Mouse (Mus musculus) heart, adult 18-20 months (tissue): ENCODE measurements around the gene Nbea. TPM values are rescaled to one million over a fixed set of nuclear protein-coding genes. Genes with fewer than 3 reads are reported as not detected.
"Not testable (repeated sequence)": the region's sequence is repeated elsewhere in the genome, so short reads cannot be mapped to it uniquely, and the experiment has no call there.

Experiments
- DNase-seq, 2 experiments: peaks; one replicate each; pipeline ENCODE4 v3.0.0; 2021 to 2022; ENCODE audit warnings: mixed read lengths in 1 of 2
- total RNA-seq, 2 experiments: library from RNA; stranded (reverse); gene quantifications; 2 replicates each; pipeline ENCODE4 v1.2.3; 2021

Nbea gene
- total RNA-seq, 2 experiments from 2014 or later = 11.8 to 14.2 TPM

DNA sequence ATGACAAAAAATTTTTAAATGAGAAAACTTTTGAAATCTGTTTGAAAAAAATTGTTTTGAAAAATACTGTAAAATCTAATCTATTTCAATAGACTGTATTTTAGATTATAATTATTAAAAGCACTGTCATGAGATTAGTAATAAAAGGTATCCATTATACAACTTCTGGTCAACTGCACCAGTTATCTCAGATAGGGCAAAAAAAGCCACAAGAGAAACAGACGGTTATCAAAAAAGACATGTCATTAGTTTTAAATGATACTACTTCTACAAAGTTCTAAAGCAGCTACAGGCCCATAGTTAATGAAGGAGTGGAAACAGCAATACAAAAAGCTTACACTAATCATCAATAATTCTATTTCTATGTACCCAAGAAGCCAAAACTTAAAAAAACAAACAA is 144.0 kb downstream of the Nbea start:
- no peak for DNase-seq

DNA sequence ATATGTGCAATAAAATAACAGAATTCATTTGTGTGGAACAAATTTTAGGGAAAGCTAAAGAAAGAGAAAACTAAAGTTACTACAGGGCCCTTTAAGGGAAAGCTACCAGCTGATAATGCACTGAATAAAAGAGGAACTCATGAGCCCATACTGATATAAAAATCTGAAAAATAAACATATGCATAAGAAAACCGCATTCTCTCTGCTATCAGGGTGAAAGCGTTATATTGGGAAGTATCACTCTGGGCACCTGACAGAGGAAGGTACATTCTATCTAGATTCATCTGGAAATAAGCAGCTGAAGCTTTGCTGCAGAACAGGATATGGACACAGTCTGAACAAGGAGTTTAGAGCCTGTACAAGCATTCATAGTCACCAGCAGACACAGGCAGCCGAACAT is 148.9 kb downstream of the Nbea start:
- no peak for DNase-seq

DNA sequence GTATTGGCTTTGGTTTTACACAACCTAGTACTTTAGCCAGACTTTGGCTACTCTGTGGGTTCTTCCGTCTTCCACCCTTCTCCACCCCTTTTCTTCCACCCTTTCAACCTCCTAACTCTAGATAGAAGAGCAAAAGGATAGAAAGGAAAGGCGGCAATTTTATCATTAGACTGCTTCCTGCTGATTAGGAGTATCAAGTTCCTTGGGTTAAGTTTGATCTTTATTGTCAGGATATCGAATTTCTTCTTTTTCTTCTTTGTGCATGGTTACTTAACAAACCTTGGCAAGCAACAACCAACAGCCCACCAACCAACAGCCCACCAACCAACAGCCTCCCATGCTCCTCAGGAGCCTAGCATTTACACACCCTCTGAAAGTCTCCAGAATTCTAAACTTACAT is 165.0 kb downstream of the Nbea start:
- DNase-seq = no peak

DNA sequence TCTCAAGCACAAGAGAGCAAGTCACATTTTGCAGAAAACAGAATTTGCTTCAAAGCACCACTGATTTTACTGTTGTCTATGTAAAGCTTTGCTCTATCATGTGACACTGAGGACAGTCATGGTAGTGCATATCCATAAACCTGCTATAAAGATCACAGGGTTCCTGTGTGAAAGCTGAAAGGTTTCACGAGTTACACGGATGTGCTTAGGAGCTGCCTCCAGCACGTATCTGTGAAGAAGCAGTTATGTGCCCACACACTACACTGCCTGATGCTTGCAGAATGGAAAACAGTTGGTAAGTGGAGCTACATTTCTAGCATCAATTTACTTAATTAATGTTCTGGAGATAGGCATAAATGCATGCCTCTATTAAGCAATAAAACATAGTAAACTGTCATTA is 172.4 kb downstream of the Nbea start:
- DNase-seq = no peak

DNA sequence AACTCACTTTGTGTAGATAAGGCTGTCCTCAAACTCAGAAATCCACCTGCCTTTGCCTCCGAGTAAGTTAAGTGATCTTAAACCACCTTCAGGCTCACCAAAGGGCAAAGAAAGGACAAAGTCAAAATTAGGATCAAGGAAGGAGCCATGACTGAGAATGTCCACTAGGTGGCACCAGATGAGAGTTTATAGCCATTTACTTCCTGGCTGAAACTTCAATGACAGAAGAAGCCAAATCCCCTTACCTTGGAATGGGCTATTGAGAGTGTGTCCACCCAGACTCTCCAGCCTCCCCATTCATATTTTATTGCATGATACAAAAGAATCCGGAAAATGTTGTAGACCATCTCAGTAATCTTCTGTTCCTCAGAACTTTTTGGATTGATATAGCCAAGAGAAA is 175.5 kb downstream of the Nbea start:
- peak; percentile 43 to 72 for DNase-seq

DNA sequence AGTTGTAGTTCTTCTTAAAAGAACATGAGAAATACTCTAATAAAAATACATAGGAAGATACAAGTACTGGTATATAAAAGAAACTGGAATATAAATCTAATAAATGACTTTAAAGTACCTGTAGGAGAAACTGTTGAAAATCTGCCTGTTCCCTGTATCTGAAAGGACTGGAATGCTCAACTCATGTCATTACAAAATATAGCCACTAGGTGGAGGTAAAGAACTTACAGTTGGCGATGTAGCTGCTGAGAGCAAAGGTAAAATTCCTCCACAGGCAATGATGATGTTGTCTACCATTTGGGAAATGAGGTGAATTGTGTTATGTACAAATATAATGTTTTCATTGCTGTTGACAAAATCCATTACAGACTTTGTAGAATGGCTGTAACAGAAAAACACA is 183.2 kb downstream of the Nbea start:
- peak; percentile 2 to 51 for DNase-seq

DNA sequence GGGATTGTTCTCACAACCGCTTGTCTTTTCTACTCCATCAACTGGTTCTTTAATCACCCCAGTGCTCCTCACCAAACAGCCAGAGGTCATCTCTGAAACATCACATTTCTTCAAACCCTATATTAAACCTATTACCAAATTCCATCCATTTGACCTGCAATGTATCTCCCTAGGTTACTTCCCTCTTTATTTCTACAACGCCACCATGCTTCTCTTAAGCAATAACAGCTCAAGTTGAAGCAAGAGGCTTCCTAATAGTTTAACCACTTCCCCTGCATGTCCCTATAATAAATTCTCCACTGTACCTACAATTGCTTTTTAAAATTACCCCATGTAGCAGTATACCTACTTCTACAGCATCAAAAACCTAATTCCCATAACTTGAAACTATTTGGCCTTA is 205.1 kb downstream of the Nbea start:
- no peak for DNase-seq

DNA sequence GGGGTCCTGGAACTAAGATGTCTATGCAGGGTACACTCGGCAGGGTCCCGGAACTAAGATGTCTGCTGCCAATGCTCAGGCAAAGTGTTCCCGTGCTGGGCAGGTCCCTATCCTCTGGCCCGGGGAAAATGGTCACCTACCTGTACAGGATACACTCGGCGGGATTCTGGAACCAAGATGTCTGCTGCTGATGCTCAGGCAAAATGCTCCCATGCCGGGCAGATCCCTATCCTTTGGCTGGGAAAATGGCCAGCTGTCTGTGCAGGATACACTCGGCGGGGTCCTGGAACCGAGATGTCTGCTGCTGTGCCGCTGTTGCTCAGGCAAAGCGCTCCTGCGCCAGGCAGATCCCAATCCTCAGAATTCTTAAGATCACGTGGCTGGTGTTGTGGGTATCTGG is 206.5 kb downstream of the Nbea start:
- not testable (repeated sequence) for DNase-seq

DNA sequence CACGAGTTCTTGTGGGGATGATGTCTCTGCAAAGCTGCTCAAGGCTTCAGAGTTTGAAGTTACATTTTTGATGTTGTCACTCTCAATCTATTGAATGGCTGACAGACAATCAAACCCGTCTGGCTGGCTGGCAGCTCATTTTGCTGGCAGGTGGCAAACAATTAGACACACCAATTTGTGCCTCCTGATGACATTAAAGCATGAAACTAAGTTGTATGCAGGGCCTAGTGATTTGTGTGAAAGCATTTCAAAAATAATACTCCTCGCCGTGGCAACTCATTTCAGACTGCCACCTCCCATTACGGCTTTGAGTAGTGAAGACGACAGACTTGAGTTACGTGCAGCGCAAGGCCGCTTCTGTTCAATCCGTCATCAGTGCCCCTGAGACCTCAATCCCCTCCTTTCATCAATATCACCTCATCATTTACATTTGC is 217.8 kb downstream of the Nbea start:
- no peak for DNase-seq

DNA sequence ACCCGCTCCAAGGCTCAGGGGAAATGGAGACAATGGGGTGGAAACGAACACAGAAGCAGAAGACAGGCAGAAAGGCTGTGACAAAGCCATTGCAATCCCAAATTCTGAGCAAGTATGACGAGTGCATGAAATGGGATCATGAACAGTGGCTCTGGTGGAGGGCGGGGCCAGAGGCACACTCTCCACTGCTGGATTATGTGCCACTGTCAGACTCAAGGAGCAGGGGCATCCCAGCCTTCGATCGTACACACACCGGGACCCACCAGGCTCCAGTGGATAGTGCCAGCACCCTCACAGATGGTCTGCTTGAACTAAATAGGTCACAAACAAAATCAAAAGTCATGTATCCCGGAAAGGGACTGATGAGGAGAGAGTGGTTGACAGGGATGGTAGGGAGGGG is 220.5 kb downstream of the Nbea start:
- DNase-seq = no peak

DNA sequence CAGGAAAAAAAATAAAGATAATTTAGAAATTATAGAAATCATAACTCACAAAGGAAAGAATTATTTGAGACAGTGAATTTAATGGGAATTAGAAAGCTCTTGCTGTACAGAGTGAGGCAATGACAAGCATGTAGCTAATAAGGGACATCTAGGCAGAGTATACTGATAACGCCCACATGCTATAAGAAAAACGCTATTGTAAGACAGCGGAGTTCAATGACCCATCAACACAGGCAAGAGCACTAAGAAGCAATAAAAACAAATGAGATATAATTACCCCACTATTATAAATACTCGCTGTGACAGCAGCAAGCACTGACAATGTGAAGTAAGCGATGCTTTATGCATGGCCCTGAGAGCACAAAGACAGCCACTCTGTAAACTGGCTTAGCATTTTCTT is 233.5 kb downstream of the Nbea start:
- DNase-seq = no peak

DNA sequence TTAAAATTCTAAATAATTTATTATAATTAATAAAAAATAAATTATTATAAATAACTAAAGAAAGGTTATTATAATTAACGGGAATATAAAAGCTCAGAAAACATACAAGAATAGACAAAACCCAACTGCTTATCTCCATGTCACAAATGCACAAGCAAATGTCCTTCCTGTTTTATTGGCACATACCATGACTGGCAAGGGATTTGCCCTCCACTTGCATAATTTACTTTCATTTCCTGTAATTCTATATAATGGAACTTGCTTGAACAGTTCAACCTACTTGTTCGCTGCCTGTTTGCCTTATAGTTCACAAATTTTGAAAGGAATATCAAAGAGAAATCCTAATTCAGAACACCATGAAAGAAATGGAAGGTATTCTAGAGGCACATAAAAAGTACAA is 234.4 kb downstream of the Nbea start:
- no peak for DNase-seq

DNA sequence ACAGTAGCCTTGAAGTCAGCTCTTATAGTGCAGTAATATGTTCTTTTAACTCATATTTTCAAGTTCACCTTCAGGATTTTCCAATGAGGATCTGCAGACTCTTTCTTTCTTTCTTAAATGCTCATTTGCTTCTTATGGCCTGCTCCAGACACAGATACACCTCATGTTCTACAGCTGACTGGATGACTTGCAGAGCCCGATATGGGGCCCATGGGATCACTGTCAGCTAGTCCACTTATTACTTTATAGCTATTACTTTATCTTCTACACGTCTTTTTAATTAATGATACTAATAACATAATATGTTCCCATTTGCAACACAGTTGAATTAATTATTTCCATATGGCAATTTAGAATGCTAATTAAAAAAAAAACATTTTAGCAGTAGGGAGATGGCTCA is 256.2 kb downstream of the Nbea start:
- no peak for DNase-seq

DNA sequence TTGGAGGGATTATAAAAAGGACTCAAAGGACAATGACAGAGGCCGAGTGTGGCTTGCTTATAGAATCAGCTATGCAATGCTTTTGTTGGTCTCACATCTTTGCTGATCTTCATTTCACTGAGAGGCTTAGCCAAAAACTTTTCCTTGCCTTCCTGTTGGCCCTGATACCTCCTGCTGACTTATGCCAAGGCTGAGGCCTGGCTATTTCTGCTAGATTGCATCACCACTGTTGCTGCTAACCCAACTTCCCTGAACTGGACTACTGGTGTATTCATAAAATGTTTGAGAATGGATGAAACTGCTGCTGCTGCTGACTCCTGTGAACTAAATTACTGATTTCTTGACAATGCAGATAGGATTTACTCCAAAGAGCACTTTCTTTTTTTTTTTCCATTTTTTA is 274.2 kb downstream of the Nbea start:
- peak; percentile 27 to 43 for DNase-seq

DNA sequence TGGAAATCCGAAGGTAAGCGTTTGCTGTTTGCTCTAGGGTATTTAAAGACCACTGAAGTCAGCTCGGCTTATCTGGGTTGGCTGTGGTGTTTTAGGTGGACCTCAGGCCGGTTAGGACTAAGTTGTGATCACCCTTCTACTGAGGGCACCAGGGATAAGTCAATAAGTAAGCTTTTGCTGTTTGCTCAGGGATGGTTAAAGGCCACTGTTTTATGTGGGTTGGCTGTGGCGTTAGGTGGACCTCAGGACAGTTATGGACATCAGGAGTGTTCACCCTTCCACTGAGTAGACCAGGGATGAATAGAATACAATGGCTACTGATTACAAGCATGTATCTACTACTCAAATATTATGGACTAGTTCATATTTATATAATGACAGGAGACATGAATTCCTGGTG is 292.9 kb downstream of the Nbea start:
- DNase-seq = no peak

DNA sequence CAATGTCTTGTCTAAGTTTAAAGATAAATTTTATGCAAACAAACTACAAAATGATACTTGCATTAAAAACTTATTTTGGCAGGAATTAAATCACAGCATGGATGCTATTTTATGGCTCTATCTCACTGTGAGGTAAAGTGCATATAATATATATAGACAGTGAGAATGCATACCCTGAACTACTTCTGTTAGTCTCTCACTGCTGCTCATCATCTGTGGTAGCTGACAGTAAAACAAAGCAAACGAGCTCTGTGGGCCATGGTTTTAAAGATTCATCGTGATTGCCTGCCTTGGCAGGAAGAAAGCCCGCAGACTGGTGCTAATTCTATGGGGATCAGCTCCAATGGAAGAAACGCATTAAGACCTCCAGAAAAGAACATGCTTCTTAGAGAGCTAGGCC is 294.3 kb downstream of the Nbea start:
- DNase-seq = no peak

DNA sequence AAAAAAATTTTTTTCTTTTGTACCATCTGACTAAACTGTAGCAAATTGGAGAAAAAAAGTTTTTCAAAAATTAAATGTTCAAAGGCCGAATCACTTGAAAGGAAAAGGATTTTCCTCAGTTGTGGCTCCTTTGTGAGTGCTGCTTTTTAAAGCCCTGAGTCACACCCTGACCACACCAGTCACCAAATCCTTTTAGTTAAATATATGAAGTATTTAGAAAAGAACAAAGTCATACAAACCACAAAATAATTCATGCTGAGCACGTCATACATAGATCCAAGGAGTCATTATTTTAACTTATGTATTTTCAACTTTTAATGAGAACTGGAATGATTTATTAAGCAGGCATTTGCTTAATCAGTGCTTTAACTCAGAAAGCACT is 295.7 kb downstream of the Nbea start:
- DNase-seq = no peak

DNA sequence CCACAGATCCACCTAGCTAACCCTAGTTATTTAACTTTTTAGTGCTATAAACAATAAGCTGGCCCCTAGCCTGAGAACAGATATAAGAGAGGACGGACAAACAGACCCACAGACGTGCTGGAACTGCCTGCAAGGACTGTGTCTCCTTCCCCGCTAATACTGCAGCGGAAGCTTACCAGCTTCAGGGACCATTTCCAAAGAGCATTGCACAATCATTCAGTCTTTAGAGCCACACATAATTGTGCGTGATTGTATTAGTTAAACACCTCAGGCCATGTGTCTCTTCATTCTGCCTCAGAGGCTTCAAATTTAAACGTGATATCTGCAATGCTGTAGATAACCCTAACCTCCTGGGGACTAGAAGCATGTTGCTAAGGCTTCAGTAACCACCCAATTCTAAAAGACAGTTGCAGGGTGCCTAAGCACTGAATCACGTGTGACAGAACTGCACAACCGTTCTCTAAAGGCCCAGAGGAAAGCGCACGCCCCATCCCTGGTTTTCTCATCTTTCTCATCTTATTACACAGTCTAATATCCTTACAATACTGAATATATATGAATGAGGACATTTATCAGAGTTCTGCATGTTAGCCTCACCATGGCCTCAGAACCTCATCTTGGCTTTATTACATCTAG is 296.2 kb downstream of the Nbea start:
- peak; percentile 40 to 50 for DNase-seq

DNA sequence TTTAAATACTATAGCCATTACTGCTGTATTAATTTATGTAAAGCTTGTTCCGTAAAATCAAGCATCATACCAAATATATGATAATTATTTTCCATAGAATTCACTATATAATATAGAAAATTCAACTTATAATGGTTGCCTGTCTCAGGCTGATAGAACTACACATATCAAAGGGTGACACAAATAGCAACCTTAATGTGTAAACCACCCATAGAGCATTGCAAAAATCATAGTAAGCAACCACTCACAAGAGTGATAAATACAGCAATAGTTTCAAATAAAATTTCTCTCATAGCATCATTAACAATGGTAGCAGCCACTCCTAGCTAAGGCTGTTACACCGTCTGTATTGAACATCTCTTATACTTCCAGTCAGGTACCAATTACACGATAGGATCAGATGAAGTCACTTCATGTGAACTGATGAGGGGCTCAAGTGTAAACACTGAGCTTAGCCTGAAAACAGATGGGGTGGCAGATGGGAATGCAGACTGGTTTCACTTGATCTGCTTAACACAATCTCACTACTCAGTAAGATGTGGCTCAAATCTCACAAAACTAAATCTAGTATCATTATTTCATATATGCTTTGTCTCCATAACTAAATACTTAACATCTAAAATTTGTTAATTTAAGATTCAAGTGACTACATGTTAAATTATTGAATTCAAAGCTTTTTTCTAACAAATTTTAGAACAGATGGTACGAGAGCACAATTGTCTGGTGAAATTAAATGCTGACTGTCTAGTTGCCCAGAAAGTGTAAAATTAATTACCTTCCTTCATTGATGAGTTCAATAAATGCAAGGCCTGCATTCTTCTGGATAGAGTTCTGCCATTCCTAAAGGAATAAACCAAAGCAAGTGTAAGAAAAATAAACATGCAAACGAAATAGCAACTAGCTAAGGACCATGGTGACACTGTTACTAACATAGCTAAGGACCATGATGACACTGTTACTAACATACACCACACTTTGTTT is 310.3 kb downstream of the Nbea start:
- no peak for DNase-seq

DNA sequence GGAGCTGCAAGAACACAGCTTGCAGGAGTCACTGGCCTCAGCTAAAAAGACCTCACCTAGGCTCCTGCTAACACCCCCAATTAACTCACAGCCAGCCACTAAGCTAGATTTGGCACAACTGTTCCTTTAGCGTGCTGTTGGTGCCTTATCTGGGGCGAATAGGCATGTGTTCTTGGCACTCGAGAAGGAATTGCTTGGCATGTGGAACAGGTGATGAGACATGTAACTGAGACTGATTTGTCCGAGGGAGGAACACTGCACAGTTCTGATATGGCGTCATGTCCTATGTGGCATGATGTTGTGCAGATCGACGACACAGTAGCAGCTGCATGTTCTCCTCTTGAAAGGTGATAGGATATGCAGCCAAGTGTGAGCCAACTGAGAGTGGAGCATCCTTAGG is 331.0 kb downstream of the Nbea start:
- peak; percentile 25 to 58 for DNase-seq

DNA sequence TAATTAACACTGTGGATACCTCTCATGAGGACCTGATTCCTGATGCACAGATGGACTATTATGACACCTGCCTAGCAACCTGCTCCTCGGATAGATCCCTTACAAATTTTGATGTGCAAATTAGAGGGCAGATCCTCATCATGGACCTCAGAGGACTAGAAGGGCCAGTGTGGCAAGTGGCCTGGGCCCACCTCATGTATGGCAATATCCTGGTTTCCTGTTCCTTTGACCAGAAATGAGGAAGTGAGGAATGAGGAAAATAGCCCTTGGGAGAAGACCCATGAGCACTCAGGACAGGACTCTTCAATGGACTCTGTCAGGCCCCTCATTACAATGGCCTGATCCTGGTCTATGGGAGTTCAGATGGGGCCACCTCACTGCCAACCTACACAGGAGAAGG is 336.4 kb downstream of the Nbea start:
- DNase-seq = no peak

DNA sequence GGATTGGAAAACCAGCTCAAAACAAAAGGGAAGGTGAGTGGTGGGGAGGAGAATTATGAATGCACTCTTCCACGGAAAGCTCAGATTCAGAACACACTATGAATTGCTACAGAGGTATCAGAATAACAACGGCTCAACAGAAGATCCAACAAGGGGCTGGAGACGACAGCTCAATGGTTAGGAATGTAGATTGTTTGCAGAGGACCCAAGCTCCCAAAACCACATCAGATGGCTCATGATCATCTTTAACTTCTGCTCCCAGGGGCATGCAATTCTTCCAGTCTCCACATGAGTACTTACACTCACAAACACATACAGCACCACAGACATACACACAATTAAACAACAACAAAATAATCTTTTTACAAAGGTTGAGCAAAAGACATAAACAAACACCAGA is 346.3 kb downstream of the Nbea start:
- DNase-seq = no peak

DNA sequence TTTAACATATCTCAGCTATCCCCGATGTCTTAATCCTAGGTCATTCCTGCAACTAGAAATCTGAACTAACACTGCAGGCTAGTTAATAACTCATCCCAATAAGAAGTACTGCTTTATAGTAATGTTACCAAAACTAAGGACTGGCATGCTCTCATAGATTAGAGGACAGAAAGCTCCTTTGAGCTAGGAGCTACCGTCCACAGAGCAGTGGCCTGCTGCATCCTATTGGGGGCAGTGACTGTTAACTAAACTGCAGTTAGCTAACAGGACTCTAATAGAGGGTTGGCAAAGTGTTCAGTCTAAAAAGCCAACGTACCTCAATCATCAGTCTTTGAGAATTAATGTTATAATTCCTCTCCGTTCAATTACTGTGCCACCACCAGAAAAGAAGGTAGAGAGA is 348.3 kb downstream of the Nbea start:
- no peak for DNase-seq

DNA sequence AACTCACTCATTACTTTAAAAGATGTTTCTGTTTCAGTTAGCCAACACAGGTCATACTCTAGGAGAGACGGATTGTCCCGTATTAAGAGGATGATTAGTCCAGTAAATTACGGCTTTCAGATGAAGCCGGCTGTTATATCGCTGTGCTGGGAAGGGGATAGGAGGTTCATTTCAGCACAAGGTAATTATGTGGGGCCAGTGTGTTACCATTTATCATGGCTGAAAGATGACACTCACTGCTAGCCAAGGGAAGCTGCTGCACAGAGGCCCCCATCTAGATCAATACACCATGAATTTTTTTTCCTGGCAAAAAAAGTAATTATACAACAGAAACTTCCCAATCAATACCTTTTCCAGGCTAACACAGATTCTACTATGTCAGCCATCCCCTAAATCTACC is 353.3 kb downstream of the Nbea start:
- no peak for DNase-seq
